ENCODE assay signal across 14 mouse cellular contexts in the genomic region with DNA sequence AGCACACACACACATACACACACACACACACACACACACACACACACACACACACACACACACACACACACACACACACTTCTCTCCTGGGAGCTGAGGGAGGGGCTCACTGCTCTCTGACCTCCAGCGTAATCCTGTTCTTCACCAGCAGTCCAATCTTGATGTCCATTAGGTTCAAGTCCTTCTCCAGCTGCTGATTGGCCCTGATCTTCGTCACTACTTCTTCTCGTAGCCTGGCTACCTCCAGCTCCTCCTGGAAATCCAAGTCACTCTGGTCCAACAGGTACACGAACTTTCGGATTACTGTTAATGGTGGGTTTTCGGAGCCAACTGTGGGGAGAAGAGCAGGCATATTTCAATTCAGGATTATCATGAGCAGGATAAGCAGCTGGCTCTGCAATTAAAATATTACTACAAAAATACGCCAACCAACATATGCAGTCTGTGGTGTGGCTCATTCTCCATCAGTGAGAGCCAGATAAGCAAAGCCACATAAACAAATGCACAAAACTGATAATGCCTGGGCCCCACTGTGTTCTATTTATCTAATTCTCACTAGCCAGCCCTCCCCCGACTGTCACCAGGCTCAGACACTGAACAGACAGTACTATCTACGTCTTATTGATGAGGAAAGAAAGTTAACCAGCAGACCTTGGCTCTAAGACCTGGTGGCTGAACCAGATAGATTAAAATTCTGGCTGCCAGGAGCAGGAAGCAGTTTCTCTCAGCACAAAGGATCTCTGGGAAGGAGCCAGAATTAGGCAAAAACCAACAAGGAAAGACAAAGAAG. TPM values are rescaled to one million over a fixed set of nuclear protein-coding genes. Genes with fewer than 3 reads are reported as not detected.
DNase-seq lines count a peak whose midpoint lies in the region; ATAC-seq and TF ChIP-seq lines count a peak whose summit lies in the region.
"Had no signal": no experiment of that assay in that cellular context is flagged by ENCODE, and none has a peak within 500 bp of the region (broad histone marks: within the 10 kb centered on the region; RNA-seq: fewer than 3 reads in every experiment).

No protein-coding gene starts in this region.

- H3K9ac ChIP-seq in heart, embryonic 15.5 days, result no peak overlapping the region
- peak overlapping the region; percentile 58 for H3K9ac ChIP-seq in liver, embryonic 13.5 days

- peak; percentile 80 for ATAC-seq in heart, embryonic 15.5 days (replicated peaks; ENCODE audit: insufficient number of reproducible peaks, insufficient read depth, low FRiP score, low read depth)
- ATAC-seq in G1E (ENCODE audit: extremely low read depth, insufficient number of reproducible peaks, low FRiP score, poor library complexity, severe bottlenecking), result peak; percentile 92
- ATAC-seq in liver, embryonic 13.5 days (ENCODE audit: low read depth), result peak; percentile 94

- no peak overlapping the region for H3K27ac ChIP-seq in heart, embryonic 15.5 days
- peak overlapping the region; percentile 96 for H3K27ac ChIP-seq in liver, embryonic 13.5 days

- H3K9me3 ChIP-seq in heart, embryonic 15.5 days (replicated peaks), result no peaks in the 10 kb centered on the region
- peaks cover 9% of the 10 kb centered on the region for H3K9me3 ChIP-seq in G1E (replicated peaks)
- no peaks in the 10 kb centered on the region for H3K9me3 ChIP-seq in liver, embryonic 13.5 days (replicated peaks)

- 46% methylated on average over 9 of the region's 9 CpGs for WGBS in heart, embryonic 15.5 days
- 14% methylated on average over 9 of the region's 9 CpGs for WGBS in liver, embryonic 13.5 days (ENCODE audit: insufficient replicate concordance)

- no peak overlapping the region for H3K4me3 ChIP-seq in heart, embryonic 15.5 days
- peak overlapping the region; percentile 15; the same call in 1 of the 2 replicates for H3K4me3 ChIP-seq in G1E (ENCODE audit: low read depth, low read length)
- H3K4me3 ChIP-seq in liver, embryonic 13.5 days (replicated peaks), result peak overlapping the region; percentile 54

- no peak for DNase-seq in heart, postnatal 4 days
- peak; percentile 51 for DNase-seq in G1E (ENCODE audit: low spot score)
- peak; percentile 80 for DNase-seq in c-Kit-positive CD71-positive TER-119-negative erythroid progenitor cells, embryonic 14.5 days (ENCODE audit: low read depth)
- DNase-seq in liver, embryonic 13.5 days, result peak; percentile 51
- no peak for DNase-seq in ovary, adult 18-20 months (ENCODE audit: low spot score)
- no peak for DNase-seq in ovary, postnatal 10 days (ENCODE audit: low spot score)
- DNase-seq in frontal cortex, postnatal 10 days (ENCODE audit: low spot score in 2 of 2), result no peak
- DNase-seq: cerebellum, postnatal 14 days; kidney, adult 9 months; layer of hippocampus, adult 9-11 months; lung, adult 18-20 months; right cerebral cortex, adult 18-20 months had no signal

- TF ChIP-seq CTCF in G1E (IDR thresholded peaks at IDR 0.05; ENCODE audit: low read depth, low read length), result no peak

- no peaks in the 10 kb centered on the region for H3K27me3 ChIP-seq in heart, embryonic 15.5 days
- no peaks in the 10 kb centered on the region for H3K27me3 ChIP-seq in G1E (ENCODE audit: insufficient read depth, low read length)
- H3K27me3 ChIP-seq in liver, embryonic 13.5 days, result no peaks in the 10 kb centered on the region
- H3K27me3 ChIP-seq: CH12.LX had no signal

- peaks cover 11% of the 10 kb centered on the region for H3K4me1 ChIP-seq in heart, embryonic 15.5 days (replicated peaks)
- H3K4me1 ChIP-seq in G1E (ENCODE audit: insufficient read depth, low read depth, low read length), result peaks cover 15% of the 10 kb centered on the region
- peaks cover 69% of the 10 kb centered on the region for H3K4me1 ChIP-seq in liver, embryonic 13.5 days (replicated peaks)

- H3K36me3 ChIP-seq in heart, embryonic 15.5 days, result no peaks in the 10 kb centered on the region
- H3K36me3 ChIP-seq in G1E (replicated peaks), result peaks cover 14% of the 10 kb centered on the region
- peaks cover 39% of the 10 kb centered on the region for H3K36me3 ChIP-seq in liver, embryonic 13.5 days

- no peak overlapping the region for H3K4me2 ChIP-seq in heart, embryonic 15.5 days
- H3K4me2 ChIP-seq in liver, embryonic 13.5 days, result peak overlapping the region; percentile 62

RNA-seq across cellular contexts. Expression of a gene that starts 25.4 kb away (rescaled TPM):
- 0.47 and 0.52 TPM in 2 replicates for polyA plus RNA-seq in heart, embryonic 15.5 days (2015; fragmentation: Nextera tagmentation; extraction: Ambion mirVana)
- under 1 TPM in 1 of 2 experiments, not detected in 1; 0.14 TPM for total RNA-seq in heart, postnatal 4 days (2021)
- total RNA-seq in G1E (2014; fragmentation: Nextera tagmentation), result not detected in 2 replicates
- total RNA-seq in G1E (2017), result 0.05 and 0.06 TPM in 2 replicates
- not detected in 2 replicates for polyA plus RNA-seq in G1E (2012)
- polyA plus RNA-seq in liver, embryonic 13.5 days (2015; fragmentation: Nextera tagmentation; extraction: Ambion mirVana), result 13.4 and 17.9 TPM in 2 replicates

RNA-seq across cellular contexts. Expression of a gene that starts 53.0 kb away (rescaled TPM):
- 98.6 and 109 TPM in 2 replicates for polyA plus RNA-seq in heart, embryonic 15.5 days (2015; fragmentation: Nextera tagmentation; extraction: Ambion mirVana)
- 10 to 100 TPM; 66.3 to 72.7 TPM for total RNA-seq in heart, postnatal 4 days (2021)
- total RNA-seq in G1E (2014; fragmentation: Nextera tagmentation), result not detected in 2 replicates
- not detected in 2 replicates for total RNA-seq in G1E (2017)
- 0.02 and 0.03 TPM in 2 replicates for polyA plus RNA-seq in G1E (2012)
- 42.8 and 53.6 TPM in 2 replicates for polyA plus RNA-seq in liver, embryonic 13.5 days (2015; fragmentation: Nextera tagmentation; extraction: Ambion mirVana)

Comparison
In these comparisons a context has a peak if more than half of its experiments do, and no peak if none do; other contexts are left out.
1. DNase-seq: peak in G1E (single experiment), c-Kit-positive CD71-positive TER-119-negative erythroid progenitor cells, embryonic 14.5 days (single experiment) and liver, embryonic 13.5 days (single experiment); none in heart, postnatal 4 days (single experiment), ovary, adult 18-20 months (single experiment), ovary, postnatal 10 days (single experiment) and frontal cortex, postnatal 10 days (0 of 2).
2. RNA of a gene that starts 53.0 kb away (polyA plus RNA-seq): 98.6 to 109 TPM in heart, embryonic 15.5 days and 42.8 to 53.6 TPM in liver, embryonic 13.5 days; 0.02 to 0.03 TPM in G1E; every median in the first group is over 10 times any median in the second.
3. Peak in every context shown above with its lines, with median percentiles within 50 percentile points of each other: ATAC-seq.